Mouse (Mus musculus) heart, embryonic 14.5 days (tissue): Measurements from ENCODE around the gene Hist1h4i. TPM values are rescaled to one million over a fixed set of nuclear protein-coding genes. Genes with fewer than 3 reads are reported as not detected.

ENCODE experiments used
- ATAC-seq: fragments of 200-750 bp; cut with Nextera tagmentation; 2 replicates; pipeline ENCODE4 v1.8.0; 2017; ENCODE audit warnings: low read depth, moderate TSS enrichment; ENCODE audit not compliant: insufficient number of reproducible peaks, insufficient read depth, low FRiP score
- H3K27ac ChIP-seq, 2 experiments: fragments of 200-500 bp in 1 of 2; fragments of 300-500 bp in 1 of 2; sonication (generic) in 1 of 2; replicated peaks in 1 of 2; 2 replicates each; pipeline ENCODE4 v1.5.1; 2012 to 2014; ENCODE audit warnings: low read depth in 2 of 2, low read length in 2 of 2, control low read depth in 1 of 2, mild to moderate bottlenecking in 1 of 2, mixed read lengths in 1 of 2; ENCODE audit not compliant: control insufficient read depth in 1 of 2, insufficient read depth in 1 of 2
- H3K27me3 ChIP-seq: fragments of 300-500 bp; sonication (generic); 2 replicates; pipeline ENCODE4 v1.6.1; 2014; ENCODE audit warnings: mild to moderate bottlenecking, low read length, control low read depth; ENCODE audit not compliant: control insufficient read depth, insufficient read depth
- H3K36me3 ChIP-seq: fragments of 300-500 bp; sonication (generic); 2 replicates; pipeline ENCODE4 v1.6.1; 2014; ENCODE audit warnings: mild to moderate bottlenecking, control low read depth, low read length, mixed read lengths; ENCODE audit not compliant: control insufficient read depth, insufficient read depth
- H3K4me1 ChIP-seq, 2 experiments: fragments of 200-500 bp in 1 of 2; fragments of 300-500 bp in 1 of 2; sonication (generic) in 1 of 2; 2 replicates each; pipeline ENCODE4 v1.6.1; 2012 to 2014; ENCODE audit warnings: low read length in 2 of 2, control low read depth in 1 of 2, mixed read lengths in 1 of 2; ENCODE audit not compliant: control insufficient read depth in 2 of 2, insufficient read depth in 2 of 2
- H3K4me2 ChIP-seq: fragments of 300-500 bp; sonication (generic); 2 replicates; pipeline ENCODE4 v1.6.1; 2014; ENCODE audit warnings: mild to moderate bottlenecking, low read length
- H3K4me3 ChIP-seq, 2 experiments: fragments of 200-500 bp in 1 of 2; fragments of 300-500 bp in 1 of 2; sonication (generic) in 1 of 2; 2 replicates each; pipeline ENCODE4 v1.5.1; 2012 to 2014; ENCODE audit warnings: low read length in 2 of 2, mild to moderate bottlenecking in 2 of 2, control low read depth in 1 of 2, low read depth in 1 of 2, moderate library complexity in 1 of 2; ENCODE audit not compliant: control insufficient read depth in 1 of 2, insufficient read depth in 1 of 2
- H3K9ac ChIP-seq: fragments of 300-500 bp; sonication (generic); 2 replicates; pipeline ENCODE4 v1.6.1; 2014; ENCODE audit warnings: mild to moderate bottlenecking, low read length
- H3K9me3 ChIP-seq: fragments of 300-500 bp; sonication (generic); 2 replicates; pipeline ENCODE4 v1.6.1; 2016; ENCODE audit warnings: low read length, control low read depth; ENCODE audit not compliant: control insufficient read depth
- WGBS: fragments of 180-500 bp; shearing (Covaris S2); extraction: QIAGEN DNeasy Blood & Tissue Kit; methylation state at CpG from one replicate; pipeline ENCODE4 v1.1.7; 2014; 5-methylcytosine and 5-hydroxymethylcytosine counted together
- polyA plus RNA-seq: library from polyadenylated mRNA; unstranded; fragments of >200 nt; fragmentation: Nextera tagmentation; extraction: Ambion mirVana; gene quantifications from 2 replicates; pipeline ENCODE4 v1.2.1, GENCODE M21; 2014

The Hist1h4i gene
- polyA plus RNA-seq, 1 experiment from 2014 or later, result 9.3 TPM

- no peak overlapping the region for H3K27ac ChIP-seq
- ATAC-seq, result peak; percentile 54; the same call in 1 of the 2 replicates
- WGBS, result under 1% methylated on average over 38 of the region's 38 CpGs
Measured at GRCm38 (mm10) chr13:22006334-22007120, 34.6 kb downstream of the Hist1h4i start.

GRCm38 (mm10) chr13:22005605-22006333, 35.4 kb downstream of the Hist1h4i start:
- Histone ChIP-seq H3K27ac (no peak overlapping the region), H3K4me3 (peak overlapping the region; percentile 54 to 64), H3K36me3 (no peaks in the 10 kb centered on the region), H3K4me1 (peaks cover 2 to 15% of the 10 kb centered on the region in 2 experiments; a peak in 2 of 4 replicates), H3K9me3 (no peaks in the 10 kb centered on the region), H3K4me2 (peak overlapping the region; percentile 96), H3K27me3 (peaks cover 97% of the 10 kb centered on the region), H3K9ac (peak overlapping the region; percentile 48)
- WGBS, result 1% methylated on average over 45 of the region's 45 CpGs
- ATAC-seq, result no peak

More at GRCm38 (mm10) chr13:22006334-22007120, 34.6 kb downstream of the Hist1h4i start:
- Histone ChIP-seq H3K27me3 (peaks cover 94% of the 10 kb centered on the region), H3K4me1 (peaks cover 2 to 15% of the 10 kb centered on the region in 2 experiments; a peak in 2 of 4 replicates), H3K4me2 (peak overlapping the region; percentile 96), H3K36me3 (no peaks in the 10 kb centered on the region), H3K9me3 (no peaks in the 10 kb centered on the region), H3K4me3 (peak overlapping the region; percentile 54 to 64), H3K9ac (peak overlapping the region; percentile 48)

GRCm38 (mm10) chr13:22001823-22002222, 39.3 kb downstream of the Hist1h4i start:
- WGBS, result 27% methylated on average over 5 of the region's 5 CpGs
- Histone ChIP-seq H3K9me3 (no peaks in the 10 kb centered on the region), H3K36me3 (no peaks in the 10 kb centered on the region), H3K4me2 (no peak overlapping the region), H3K27ac (no peak overlapping the region), H3K9ac (no peak overlapping the region), H3K27me3 (peaks cover 96% of the 10 kb centered on the region), H3K4me1 (peaks cover 6 to 21% of the 10 kb centered on the region in 2 experiments; a peak in 3 of 4 replicates), H3K4me3 (no peak overlapping the region)
- no peak for ATAC-seq

GRCm38 (mm10) chr13:22001346-22001745, 39.8 kb downstream of the Hist1h4i start:
- H3K27me3 ChIP-seq, result peaks cover 96% of the 10 kb centered on the region
- H3K27ac ChIP-seq, result no peak overlapping the region
- no peak overlapping the region for H3K4me2 ChIP-seq
- H3K36me3 ChIP-seq, result no peaks in the 10 kb centered on the region
- H3K4me1 ChIP-seq, result peaks cover 6 to 19% of the 10 kb centered on the region in 2 experiments; a peak in 3 of 4 replicates
- ATAC-seq, result no peak
- no peak overlapping the region for H3K9ac ChIP-seq
- H3K9me3 ChIP-seq, result no peaks in the 10 kb centered on the region
- WGBS, result 56% methylated on average over 2 of the region's 2 CpGs
- H3K4me3 ChIP-seq, result no peak overlapping the region

GRCm38 (mm10) chr13:21999147-21999546, 42.0 kb downstream of the Hist1h4i start:
- Histone ChIP-seq H3K4me1 (peaks cover 7 to 18% of the 10 kb centered on the region in 2 experiments; a peak in 3 of 4 replicates), H3K9ac (no peak overlapping the region), H3K9me3 (no peaks in the 10 kb centered on the region), H3K4me2 (no peak overlapping the region), H3K27ac (no peak overlapping the region), H3K4me3 (no peak overlapping the region), H3K27me3 (peaks cover 79% of the 10 kb centered on the region), H3K36me3 (no peaks in the 10 kb centered on the region)
- no peak for ATAC-seq
- 38% methylated on average over 4 of the region's 4 CpGs for WGBS

GRCm38 (mm10) chr13:21998412-21998811, 42.8 kb downstream of the Hist1h4i start:
- Histone ChIP-seq H3K9ac (no peak overlapping the region), H3K9me3 (no peaks in the 10 kb centered on the region), H3K4me1 (peaks cover 7 to 18% of the 10 kb centered on the region in 2 experiments; a peak in 3 of 4 replicates), H3K4me2 (no peak overlapping the region), H3K36me3 (no peaks in the 10 kb centered on the region), H3K4me3 (no peak overlapping the region), H3K27me3 (peaks cover 71% of the 10 kb centered on the region), H3K27ac (no peak overlapping the region)
- ATAC-seq, result no peak
- 32% methylated on average over 3 of the region's 3 CpGs for WGBS

- Histone ChIP-seq H3K4me2 (peak overlapping the region; percentile 77), H3K4me1 (peaks cover 7 to 18% of the 10 kb centered on the region in 2 experiments; a peak in 3 of 4 replicates), H3K9ac (no peak overlapping the region), H3K36me3 (no peaks in the 10 kb centered on the region), H3K27me3 (peaks cover 65% of the 10 kb centered on the region), H3K27ac (no peak overlapping the region), H3K4me3 (peak overlapping the region in 1 of 2 experiments; percentile 49; a peak in 1 of 4 replicates), H3K9me3 (no peaks in the 10 kb centered on the region)
- WGBS, result 9% methylated on average over 4 of the region's 4 CpGs
- no peak for ATAC-seq
Measured at GRCm38 (mm10) chr13:21997821-21998220, 43.3 kb downstream of the Hist1h4i start.
